Mouse (Mus musculus) embryonic facial prominence, embryonic 10.5 days (tissue): Measurements from ENCODE around the gene Zkscan6. TPM values are rescaled to one million over a fixed set of nuclear protein-coding genes. Genes with fewer than 3 reads are reported as not detected.
A peak's percentile ranks its signal among the peaks of the same experiment; 100 is the strongest.

Experiments used
- DNase-seq: peaks from one replicate; pipeline ENCODE4 v3.0.0-alpha.2; 2017; ENCODE audit warnings: low spot score
- H3K27ac ChIP-seq: fragments of 300-500 bp; sonication (generic); replicated peaks from 2 replicates; pipeline ENCODE4 v1.5.1; 2016; ENCODE audit warnings: mild to moderate bottlenecking
- H3K27me3 ChIP-seq: fragments of 300-500 bp; sonication (generic); replicated peaks from 2 replicates; pipeline ENCODE4 v1.6.1; 2016; ENCODE audit warnings: low read depth, mild to moderate bottlenecking; ENCODE audit not compliant: poor library complexity, severe bottlenecking
- H3K36me3 ChIP-seq: fragments of 300-500 bp; sonication (generic); replicated peaks from 2 replicates; pipeline ENCODE4 v1.6.1; 2016; ENCODE audit warnings: mild to moderate bottlenecking, moderate library complexity
- H3K4me1 ChIP-seq: fragments of 300-500 bp; sonication (generic); 2 replicates; pipeline ENCODE4 v1.6.1; 2016
- H3K4me3 ChIP-seq: fragments of 300-500 bp; sonication (generic); 2 replicates; pipeline ENCODE4 v1.5.1; 2016; ENCODE audit warnings: mild to moderate bottlenecking, moderate library complexity
- H3K9me3 ChIP-seq: fragments of 300-500 bp; sonication (generic); 2 replicates; pipeline ENCODE4 v1.6.1; 2016; ENCODE audit warnings: mild to moderate bottlenecking
- WGBS: fragments of 180-500 bp; shearing (Covaris S2); methylation state at CpG from one replicate; pipeline ENCODE4 v1.1.7; 2016; 5-methylcytosine and 5-hydroxymethylcytosine counted together
- polyA plus RNA-seq: library from polyadenylated mRNA; unstranded; fragments of >200 nt; fragmentation: Nextera tagmentation; extraction: Ambion mirVana; gene quantifications from 2 replicates; pipeline ENCODE4 v1.2.1, GENCODE M21; 2016

Gene Zkscan6
- 10.8 and 12.3 TPM in 2 replicates for polyA plus RNA-seq

DNA sequence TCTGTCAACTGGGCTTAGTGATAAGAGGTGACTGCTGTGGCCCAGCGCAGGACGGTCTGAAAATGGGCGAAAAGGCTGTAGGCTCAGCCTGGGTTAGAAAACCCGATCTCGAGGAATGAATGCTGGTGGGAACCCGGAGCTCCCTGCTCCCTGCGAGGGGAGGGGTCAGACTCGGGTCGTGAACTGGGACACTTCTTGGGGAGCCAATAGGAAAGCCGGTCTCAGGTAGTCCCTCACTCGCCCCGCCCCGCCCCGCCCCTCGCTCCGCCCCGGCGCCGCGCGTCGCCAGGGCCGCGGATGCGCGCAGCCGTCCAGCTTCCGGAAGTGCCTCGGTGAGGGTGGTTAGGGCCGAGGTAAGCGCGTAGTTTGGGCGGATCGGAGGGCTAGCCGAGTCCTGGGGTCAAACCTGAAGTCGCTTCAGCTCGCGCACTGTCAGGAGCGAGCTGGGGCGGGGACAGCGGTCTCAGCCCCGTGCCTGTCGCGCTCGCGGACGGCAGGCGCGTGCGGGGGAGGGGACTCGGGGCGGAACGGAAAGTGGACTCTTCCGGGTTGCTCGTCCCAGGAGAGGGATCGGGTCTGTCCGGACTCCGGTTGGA is at the start of gene Zkscan6:
Gene Zkscan6 (plus strand): TSS at position 267 of the 596 bp plus-strand sequence.
- Histone ChIP-seq H3K4me3 (peak within 1 kb of the TSS; percentile 82), H3K27ac (peak within 1 kb of the TSS; percentile 90), H3K4me1 (peaks cover 19% of the 10 kb centered on the region), H3K27me3 (0 out of 2 replicates have a peak, but pooled peaks cover 3% of the 10 kb centered on the region), H3K36me3 (no peaks in the 10 kb centered on the region), H3K9me3 (no peaks in the 10 kb centered on the region)
- under 1% methylated on average over 58 of the region's 58 CpGs for WGBS
- DNase-seq: peak; percentile 96

GRCm38 (mm10) chr11:65759350-65759749 is 47.6 kb upstream of the Zkscan6 start:
- Histone ChIP-seq H3K36me3 (peaks cover 7% of the 10 kb centered on the region), H3K4me3 (no peak overlapping the region), H3K4me1 (0 out of 2 replicates have a peak, but pooled peaks cover 3% of the 10 kb centered on the region), H3K27ac (no peak overlapping the region), H3K27me3 (no peaks in the 10 kb centered on the region), H3K9me3 (no peaks in the 10 kb centered on the region)
- DNase-seq: no peak
- 80% methylated on average over 1 of the region's 1 CpGs for WGBS

GRCm38 (mm10) chr11:65760912-65761311 is 46.1 kb upstream of the Zkscan6 start:
- Histone ChIP-seq H3K4me1 (0 out of 2 replicates have a peak, but pooled peaks cover 3% of the 10 kb centered on the region), H3K9me3 (no peaks in the 10 kb centered on the region), H3K4me3 (no peak overlapping the region), H3K36me3 (no peaks in the 10 kb centered on the region), H3K27me3 (no peaks in the 10 kb centered on the region), H3K27ac (no peak overlapping the region)
- 95% methylated on average over 2 of the region's 2 CpGs for WGBS
- no peak for DNase-seq

- Histone ChIP-seq H3K27me3 (no peaks in the 10 kb centered on the region), H3K4me1 (0 out of 2 replicates have a peak, but pooled peaks cover under 1% of the 10 kb centered on the region)
- DNase-seq: no peak
Measured at GRCm38 (mm10) chr11:65768445-65768844, 38.5 kb upstream of the Zkscan6 start.

GRCm38 (mm10) chr11:65769990-65770389 is 37.0 kb upstream of the Zkscan6 start:
- DNase-seq: no peak

More at GRCm38 (mm10) chr11:65768445-65768844, 38.5 kb upstream of the Zkscan6 start:
- Histone ChIP-seq H3K4me3 (no peak overlapping the region), H3K27ac (no peak overlapping the region), H3K36me3 (no peaks in the 10 kb centered on the region), H3K9me3 (no peaks in the 10 kb centered on the region)

DNA sequence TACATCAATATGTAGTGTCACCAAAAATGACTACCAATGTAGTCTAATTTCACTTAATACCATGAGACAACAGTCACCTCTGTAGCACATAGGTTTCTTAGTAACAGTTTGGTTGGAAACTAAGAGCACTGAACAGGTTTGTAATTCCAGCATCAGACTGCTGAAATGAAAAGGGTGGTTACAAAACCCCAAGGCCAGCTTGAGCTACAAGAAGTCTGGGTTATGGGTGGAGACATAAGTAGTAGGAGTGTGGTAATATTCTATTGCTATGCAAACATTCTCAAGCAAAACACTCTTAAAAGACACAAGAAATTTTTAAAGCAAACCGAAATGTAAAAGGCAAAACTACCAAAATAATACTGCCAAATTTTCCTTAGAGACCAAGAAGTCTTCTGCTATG is 35.4 kb upstream of the Zkscan6 start:
- Histone ChIP-seq H3K4me3 (no peak overlapping the region), H3K27me3 (no peaks in the 10 kb centered on the region), H3K36me3 (no peaks in the 10 kb centered on the region), H3K9me3 (no peaks in the 10 kb centered on the region), H3K27ac (no peak overlapping the region), H3K4me1 (peaks cover 10% of the 10 kb centered on the region; the same call in 1 of the 2 replicates)
- no peak for DNase-seq
- WGBS: 96% methylated on average over 1 of the region's 1 CpGs

More at GRCm38 (mm10) chr11:65769990-65770389, 37.0 kb upstream of the Zkscan6 start:
- Histone ChIP-seq H3K27me3 (no peaks in the 10 kb centered on the region), H3K4me1 (peaks cover 6% of the 10 kb centered on the region; the same call in 1 of the 2 replicates), H3K9me3 (no peaks in the 10 kb centered on the region), H3K4me3 (no peak overlapping the region), H3K36me3 (no peaks in the 10 kb centered on the region), H3K27ac (no peak overlapping the region)
- 89% methylated on average over 5 of the region's 5 CpGs for WGBS

DNA sequence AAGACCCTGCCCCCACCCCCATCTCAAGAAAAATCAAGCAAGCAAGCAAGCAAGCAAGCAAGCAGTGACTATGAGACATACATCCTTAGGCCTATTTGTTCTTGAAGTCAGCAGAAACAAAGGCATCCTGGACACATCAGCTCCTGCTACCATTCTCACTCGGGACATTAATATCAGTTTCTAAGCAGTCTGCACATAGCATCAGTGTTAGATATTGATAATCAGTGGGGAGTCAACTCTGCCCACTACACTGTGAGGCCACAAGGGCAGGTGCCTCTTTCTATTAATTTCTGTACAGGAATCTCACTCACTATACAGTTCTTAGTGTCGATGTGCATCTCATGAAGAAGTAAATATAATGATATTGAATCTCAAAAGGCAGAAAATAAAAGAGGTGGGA is 33.4 kb upstream of the Zkscan6 start:
- no peak overlapping the region for H3K27ac ChIP-seq
- WGBS: 93% methylated on average over 2 of the region's 2 CpGs
- peaks cover 26% of the 10 kb centered on the region for H3K4me1 ChIP-seq
- no peaks in the 10 kb centered on the region for H3K36me3 ChIP-seq
- no peaks in the 10 kb centered on the region for H3K27me3 ChIP-seq
- no peak overlapping the region for H3K4me3 ChIP-seq
- no peak for DNase-seq
- H3K9me3 ChIP-seq: no peaks in the 10 kb centered on the region

DNA sequence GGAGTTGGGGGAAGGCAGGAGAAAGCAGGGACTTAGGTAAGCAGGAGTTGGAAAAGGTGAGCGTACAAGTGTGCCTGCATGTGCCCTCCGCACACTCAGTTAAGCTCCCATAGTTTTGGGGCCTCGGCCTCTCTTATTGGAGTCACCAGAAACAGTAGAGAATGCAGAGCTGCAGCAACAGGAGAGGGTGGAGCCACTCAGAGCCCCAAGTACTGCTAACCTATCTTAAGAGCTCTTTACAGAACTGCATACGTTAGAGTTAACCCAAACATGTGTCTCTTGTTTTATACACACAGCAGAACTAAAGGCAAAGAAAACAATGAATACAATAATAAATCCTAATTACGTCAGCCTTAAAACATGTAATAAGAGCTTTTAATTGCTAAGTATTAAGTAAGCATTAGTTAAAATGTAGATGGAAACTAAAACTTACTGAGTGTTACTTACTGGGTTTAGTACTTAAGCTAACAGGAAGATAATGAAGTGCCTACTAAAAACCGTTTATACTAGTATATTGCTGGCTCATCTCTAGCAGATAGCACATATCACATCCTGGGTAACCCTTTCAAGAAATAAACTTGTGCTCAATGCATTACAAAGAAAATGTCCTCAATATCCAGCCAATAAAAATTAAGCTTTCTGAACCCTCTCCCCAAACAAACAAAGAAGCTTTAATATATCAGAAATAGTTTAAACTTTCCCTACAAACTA is 32.9 kb upstream of the Zkscan6 start:
- Histone ChIP-seq H3K4me3 (no peak overlapping the region), H3K36me3 (peaks cover under 1% of the 10 kb centered on the region; the same call in 1 of the 2 replicates), H3K27me3 (no peaks in the 10 kb centered on the region), H3K4me1 (peaks cover 27% of the 10 kb centered on the region), H3K27ac (no peak overlapping the region), H3K9me3 (no peaks in the 10 kb centered on the region)
- DNase-seq: no peak
- WGBS: 73% methylated on average over 6 of the region's 6 CpGs

- no peak for DNase-seq
- H3K4me3 ChIP-seq: no peak overlapping the region
- WGBS: 57% methylated on average over 2 of the region's 2 CpGs
Measured at GRCm38 (mm10) chr11:65776906-65777611, 29.9 kb upstream of the Zkscan6 start.

GRCm38 (mm10) chr11:65777810-65778209 is 29.2 kb upstream of the Zkscan6 start:
- Histone ChIP-seq H3K9me3 (no peaks in the 10 kb centered on the region), H3K4me3 (no peak overlapping the region), H3K36me3 (peaks cover 23% of the 10 kb centered on the region), H3K27ac (no peak overlapping the region), H3K27me3 (no peaks in the 10 kb centered on the region), H3K4me1 (peaks cover 27% of the 10 kb centered on the region)
- WGBS: 68% methylated on average over 5 of the region's 5 CpGs
- DNase-seq: no peak

More at GRCm38 (mm10) chr11:65776906-65777611, 29.9 kb upstream of the Zkscan6 start:
- H3K9me3 ChIP-seq: no peaks in the 10 kb centered on the region
- H3K36me3 ChIP-seq: peaks cover 23% of the 10 kb centered on the region
- no peak overlapping the region for H3K27ac ChIP-seq
- peaks cover 27% of the 10 kb centered on the region for H3K4me1 ChIP-seq
- H3K27me3 ChIP-seq: no peaks in the 10 kb centered on the region

- Histone ChIP-seq H3K4me1 (peaks cover 21% of the 10 kb centered on the region), H3K36me3 (peaks cover 23% of the 10 kb centered on the region), H3K27me3 (no peaks in the 10 kb centered on the region), H3K4me3 (no peak overlapping the region), H3K9me3 (no peaks in the 10 kb centered on the region), H3K27ac (no peak overlapping the region)
- DNase-seq: no peak
- WGBS: 87% methylated on average over 1 of the region's 1 CpGs
Measured at GRCm38 (mm10) chr11:65779066-65779465, 27.9 kb upstream of the Zkscan6 start.

GRCm38 (mm10) chr11:65779578-65779977 is 27.4 kb upstream of the Zkscan6 start:
- no peaks in the 10 kb centered on the region for H3K9me3 ChIP-seq
- WGBS: 90% methylated on average over 1 of the region's 1 CpGs
- no peak overlapping the region for H3K4me3 ChIP-seq
- no peak for DNase-seq
- no peaks in the 10 kb centered on the region for H3K27me3 ChIP-seq
- peaks cover 21% of the 10 kb centered on the region for H3K4me1 ChIP-seq
- H3K27ac ChIP-seq: no peak overlapping the region
- peaks cover 23% of the 10 kb centered on the region for H3K36me3 ChIP-seq
